Mouse (Mus musculus) liver, embryonic 14.5 days (tissue): Measurements from ENCODE around the gene Itpa.

Source experiments
- CTCF ChIP-seq: IDR thresholded peaks from 2 replicates; pipeline ENCODE4 v1.5.1; 2016; ENCODE audit warnings: antibody characterized with exemption, low read depth, control low read depth
- EP300 ChIP-seq: IDR thresholded peaks from 2 replicates; pipeline ENCODE4 v1.6.1; 2016; ENCODE audit warnings: antibody characterized with exemption, low read depth

DNA sequence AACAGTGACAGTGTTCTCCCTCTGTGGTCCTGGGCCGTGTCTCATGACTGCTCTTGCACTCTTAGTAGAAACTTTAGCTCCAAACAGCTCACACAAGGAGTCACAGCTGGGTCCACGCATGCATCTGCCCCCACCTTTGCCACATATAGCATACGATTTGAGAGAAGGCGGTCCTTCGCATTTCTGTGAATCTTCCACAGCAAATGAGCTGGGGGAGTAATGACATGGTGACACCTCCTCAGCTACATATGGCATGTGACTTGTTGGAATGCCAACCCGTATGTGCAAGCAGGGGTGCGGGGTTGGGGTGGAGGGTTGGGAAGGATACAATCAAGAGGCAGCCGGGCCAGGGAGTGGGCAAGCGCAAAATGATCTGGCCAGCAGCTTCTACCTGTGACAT is 10.9 kb upstream of the Itpa start:
- no peak for TF ChIP-seq CTCF
- TF ChIP-seq EP300: no peak
